Comparison of ENCODE assay signal across 16 mouse cellular contexts in the genomic region with DNA sequence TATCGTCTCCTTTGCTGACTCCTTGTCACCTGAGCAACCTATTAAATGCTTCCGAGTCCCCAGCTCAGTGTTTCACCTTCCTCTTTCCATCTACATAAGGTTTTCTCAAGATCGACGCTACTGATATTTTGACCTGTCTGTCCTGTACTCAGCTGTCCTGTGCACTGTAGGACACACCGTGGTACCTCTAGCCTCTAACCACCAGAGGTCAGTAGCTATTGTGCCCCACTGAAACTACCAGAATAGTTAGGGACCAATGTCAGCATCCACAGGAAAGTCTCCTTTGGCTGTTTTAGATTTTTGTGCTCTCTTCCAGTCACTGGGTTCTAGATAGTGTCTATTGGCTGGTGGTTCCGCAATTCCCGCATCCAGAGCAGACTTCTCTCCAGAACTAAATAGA.
DNase-seq lines count a peak whose midpoint lies in the region; TF ChIP-seq lines count a peak whose summit lies in the region.
"Had no signal": no experiment of that assay in that cellular context is flagged by ENCODE, and none has a peak within 500 bp of the region (broad histone marks: within the 10 kb centered on the region; RNA-seq: fewer than 3 reads in every experiment).

No protein-coding gene starts in this region.

- peaks cover 16% of the 10 kb centered on the region for H3K4me1 ChIP-seq in testis, adult 2 months (ENCODE audit: control insufficient read depth, insufficient read depth, low read length)
- H3K4me1 ChIP-seq: neural tube, embryonic 12.5 days had no signal

- TF ChIP-seq CTCF in layer of hippocampus, adult 2 months (conservative IDR thresholded peaks at IDR 0.05), result peak; percentile 46
- TF ChIP-seq CTCF in testis, adult 2 months (IDR thresholded peaks at IDR 0.05; ENCODE audit: control insufficient read depth, insufficient read depth, insufficient replicate concordance, low read depth, low read length), result no peak

- no peak overlapping the region for H3K4me3 ChIP-seq in layer of hippocampus, adult 2 months
- peak overlapping the region; percentile 71 for H3K4me3 ChIP-seq in testis, adult 2 months (ENCODE audit: control insufficient read depth, low read depth, low read length)
- H3K4me3 ChIP-seq: neural tube, embryonic 12.5 days had no signal

- H3K36me3 ChIP-seq in testis, adult 2 months (ENCODE audit: control insufficient read depth, insufficient read depth, low read length), result no peaks in the 10 kb centered on the region
- H3K36me3 ChIP-seq: neural tube, embryonic 12.5 days had no signal

- H3K27me3 ChIP-seq in testis, adult 2 months (ENCODE audit: control insufficient read depth, insufficient read depth, low read length), result no peaks in the 10 kb centered on the region

- TF ChIP-seq POLR2A in testis, adult 2 months (IDR thresholded peaks at IDR 0.05; ENCODE audit: control insufficient read depth, low read depth, low read length), result no peak

- DNase-seq in embryo, embryonic 10.5 days (ENCODE audit: low spot score), result peak; percentile 36
- DNase-seq in embryo, embryonic 11 days, result no peak
- DNase-seq in layer of hippocampus, adult 2 months (ENCODE audit: low spot score in 2 of 2), result no peak
- DNase-seq in layer of hippocampus, adult 9-10 months (ENCODE audit: low spot score), result no peak
- no peak for DNase-seq in testis, postnatal 14 days (ENCODE audit: low spot score)
- DNase-seq in cerebellum, postnatal 25 days, result no peak
- no peak for DNase-seq in right cerebral cortex, postnatal 4 days
- DNase-seq: adrenal gland, adult 8-10 months; cerebellum, postnatal 10 days; heart, adult 11 months; heart, postnatal 4 days; midbrain, embryonic 14.5 days; retina, postnatal 1 day; thymus, adult 2 months had no signal

- no peak overlapping the region for H3K27ac ChIP-seq in layer of hippocampus, adult 2 months
- no peak overlapping the region for H3K27ac ChIP-seq in testis, adult 2 months (ENCODE audit: control insufficient read depth, insufficient read depth, low read depth, low read length)
- H3K27ac ChIP-seq: neural tube, embryonic 12.5 days had no signal
